Mouse (Mus musculus) thymus, adult 18-20 months (tissue): Measurements from ENCODE around the gene Ins2.

Experiments
- DNase-seq, 2 experiments: peaks; one replicate each; pipeline ENCODE4 v3.0.0; 2022; ENCODE audit warnings: mixed read lengths in 2 of 2

Gene Ins2

GRCm38 (mm10) chr7:142663931-142664421 lies 79.2 kb downstream of the Ins2 start:
- DNase-seq: no peak

GRCm38 (mm10) chr7:142663151-142663550 lies 80.0 kb downstream of the Ins2 start:
- no peak for DNase-seq

- DNase-seq: no peak
Observed at GRCm38 (mm10) chr7:142661811-142662210, 81.4 kb downstream of the Ins2 start.

- no peak for DNase-seq
Observed at GRCm38 (mm10) chr7:142661046-142661445, 82.1 kb downstream of the Ins2 start.

- no peak for DNase-seq
Observed at GRCm38 (mm10) chr7:142660651-142660945, 82.6 kb downstream of the Ins2 start.

GRCm38 (mm10) chr7:142659767-142660650 lies 83.2 kb downstream of the Ins2 start:
- no peak for DNase-seq

GRCm38 (mm10) chr7:142659181-142659681 lies 84.0 kb downstream of the Ins2 start:
- DNase-seq: no peak

- DNase-seq: no peak
Observed at GRCm38 (mm10) chr7:142658681-142659180, 84.5 kb downstream of the Ins2 start.

GRCm38 (mm10) chr7:142657821-142658614 lies 85.2 kb downstream of the Ins2 start:
- DNase-seq: no peak

- DNase-seq: no peak
Observed at GRCm38 (mm10) chr7:142657341-142657791, 85.8 kb downstream of the Ins2 start.

- DNase-seq: no peak
Observed at GRCm38 (mm10) chr7:142656055-142656454, 87.1 kb downstream of the Ins2 start.

- DNase-seq: no peak
Observed at GRCm38 (mm10) chr7:142655633-142656032, 87.5 kb downstream of the Ins2 start.

GRCm38 (mm10) chr7:142653726-142654125 lies 89.5 kb downstream of the Ins2 start:
- DNase-seq: no peak

GRCm38 (mm10) chr7:142646676-142647075 lies 96.5 kb downstream of the Ins2 start:
- no peak for DNase-seq

- no peak for DNase-seq
Observed at GRCm38 (mm10) chr7:142645045-142645444, 98.1 kb downstream of the Ins2 start.

GRCm38 (mm10) chr7:142636178-142636577 lies 107.0 kb downstream of the Ins2 start:
- DNase-seq: no peak

- DNase-seq: no peak
Observed at GRCm38 (mm10) chr7:142630691-142631090, 112.5 kb downstream of the Ins2 start.

- DNase-seq: no peak
Observed at GRCm38 (mm10) chr7:142629806-142630205, 113.4 kb downstream of the Ins2 start.
